Mouse (Mus musculus) testis, adult 2 months (tissue): ENCODE results near the gene 9230112D13Rik.

Experiments
- CTCF ChIP-seq: fragments of 200-500 bp; IDR thresholded peaks from 2 replicates; pipeline ENCODE4 v1.5.1; 2012; ENCODE audit warnings: low read depth, mild to moderate bottlenecking, inconsistent platforms, low read length, moderate library complexity; ENCODE audit not compliant: control insufficient read depth, insufficient read depth, insufficient replicate concordance
- POLR2A ChIP-seq: fragments of 200-500 bp; IDR thresholded peaks from 2 replicates; pipeline ENCODE4 v1.6.1; 2012; ENCODE audit warnings: low read depth, mild to moderate bottlenecking, inconsistent platforms, low read length, moderate library complexity; ENCODE audit not compliant: control insufficient read depth

DNA sequence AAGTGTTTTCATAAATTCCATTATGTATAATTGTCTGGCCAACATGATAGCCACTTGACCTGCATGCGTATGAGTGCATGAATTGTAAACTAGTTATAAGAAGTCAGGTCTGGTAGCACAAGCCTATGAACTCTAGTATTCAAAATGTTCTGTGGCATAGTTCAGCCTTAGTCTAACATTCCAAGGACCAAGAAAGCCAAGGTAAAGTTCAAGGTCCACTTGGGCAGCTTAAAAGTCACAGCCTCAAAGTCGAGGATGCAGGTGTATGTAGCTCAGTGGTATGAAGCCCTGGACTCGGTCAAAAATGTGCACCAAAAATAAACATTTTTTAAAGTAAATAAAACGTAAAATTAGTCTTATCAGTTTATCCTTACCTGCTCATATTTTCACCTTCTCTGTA lies 10.0 kb downstream of the 9230112D13Rik start:
- TF ChIP-seq CTCF (no peak), POLR2A (no peak)
